Mouse (Mus musculus): ENCODE measurements around the gene Slc16a10.

The Slc16a10 gene

DNA sequence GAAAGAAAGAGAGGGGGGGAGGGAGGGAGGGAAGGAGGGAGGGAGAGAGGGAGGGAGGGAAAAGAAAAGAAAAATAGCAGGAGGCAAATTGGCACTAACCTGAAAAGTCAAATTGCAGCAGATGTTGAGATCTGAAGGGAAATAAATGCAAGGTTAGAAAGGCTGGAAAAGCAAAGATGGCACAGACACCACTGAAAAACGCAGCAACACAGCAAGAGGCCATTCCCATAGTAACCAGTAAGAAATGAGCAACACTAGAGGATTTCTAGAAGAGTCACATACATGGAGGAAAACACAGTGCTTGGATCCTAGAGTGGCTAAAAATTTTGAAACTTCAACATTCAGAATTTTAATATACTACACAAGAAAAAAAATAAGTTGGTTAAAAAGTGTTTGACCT is 74.5 kb downstream of the Slc16a10 start:
- no peak for DNase-seq (ENCODE audit: low spot score)

DNA sequence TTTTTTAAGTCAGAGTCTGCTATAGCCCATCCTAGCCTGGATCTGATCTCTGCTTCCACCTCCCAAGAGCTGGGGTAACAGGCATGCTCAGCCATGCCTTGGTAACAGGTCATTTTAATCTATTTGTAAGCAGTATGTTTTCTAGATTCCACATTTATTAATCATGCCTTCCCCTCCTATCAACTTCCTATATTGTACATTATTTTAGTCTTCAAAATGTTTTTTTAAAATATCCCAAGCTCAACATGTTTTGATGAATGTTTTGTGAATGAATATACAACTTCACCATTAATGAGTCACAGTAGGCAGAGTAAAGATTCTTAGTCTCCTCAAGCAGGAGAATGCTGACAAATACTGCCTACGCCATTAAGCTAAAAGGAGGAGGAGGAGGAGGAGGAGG is 75.0 kb downstream of the Slc16a10 start:
- no peak for DNase-seq (ENCODE audit: low spot score)

DNA sequence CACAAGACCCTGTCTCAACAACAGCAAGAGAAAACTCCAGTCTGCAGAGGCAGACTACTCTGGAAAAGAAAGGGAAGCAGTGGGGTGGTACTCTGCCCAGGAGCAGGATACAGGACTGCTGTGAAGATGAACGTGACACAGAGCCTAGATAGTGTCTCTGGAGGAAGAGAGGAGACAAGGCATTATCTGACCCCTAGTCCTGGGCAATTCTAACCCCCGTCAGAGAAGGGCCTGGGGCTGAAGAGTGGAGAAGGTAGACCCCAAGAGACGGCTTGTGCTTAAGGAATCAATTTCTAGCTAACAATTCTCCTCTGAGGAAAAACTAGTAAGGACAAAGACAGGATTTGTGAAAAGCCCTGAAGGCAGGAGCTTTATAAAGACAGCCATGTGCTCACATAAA is 76.7 kb downstream of the Slc16a10 start:
- DNase-seq (ENCODE audit: low spot score): no peak

DNA sequence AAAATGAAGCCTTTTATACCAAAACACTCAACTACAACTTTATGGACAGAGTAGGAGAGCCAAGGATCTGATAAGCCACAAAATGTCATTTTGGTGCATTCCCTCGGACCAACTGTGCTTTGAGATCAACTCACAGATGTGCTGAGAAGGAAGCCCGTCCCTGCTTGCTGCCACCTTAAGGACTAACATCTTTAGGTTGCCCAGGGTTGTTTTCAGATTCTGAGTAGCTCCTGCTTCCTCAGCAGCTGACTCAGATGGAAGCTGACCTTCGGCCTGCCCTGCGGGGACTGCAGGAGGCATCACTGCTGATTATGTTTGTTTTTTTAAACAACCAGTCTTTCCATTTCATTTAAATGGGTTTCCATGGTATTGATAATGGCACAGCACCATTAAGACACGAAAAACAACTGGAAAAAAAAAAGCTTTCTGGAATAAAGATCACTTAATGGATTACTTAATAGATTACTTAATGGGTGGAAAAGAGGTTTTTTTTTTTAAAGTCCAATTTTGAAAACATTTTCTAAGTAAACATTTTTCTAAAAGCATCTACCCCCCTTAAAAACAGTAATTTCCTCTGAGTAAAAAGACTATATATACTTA is 78.7 kb downstream of the Slc16a10 start:
- no peak for DNase-seq (ENCODE audit: low spot score)

DNA sequence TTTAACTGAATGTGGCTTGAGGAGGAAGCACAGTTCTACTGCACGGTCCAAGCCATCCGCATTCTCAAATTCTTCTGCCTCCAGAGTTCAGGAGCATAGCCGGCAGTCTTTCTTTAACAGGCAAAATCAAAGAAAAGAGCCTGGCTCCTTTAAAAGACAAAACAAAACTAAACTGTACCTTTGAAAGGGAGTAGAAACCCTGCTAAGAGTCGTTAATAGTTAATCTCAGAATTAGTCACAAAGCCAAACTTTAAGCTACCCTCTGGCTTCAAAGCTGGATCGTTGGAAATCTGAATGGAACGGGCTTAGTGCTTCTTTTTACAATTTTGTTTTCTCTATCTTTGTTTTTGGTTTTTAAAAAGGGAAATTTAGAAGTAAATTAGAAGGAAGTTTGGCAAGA is 79.2 kb downstream of the Slc16a10 start:
- DNase-seq (ENCODE audit: low spot score): no peak

DNA sequence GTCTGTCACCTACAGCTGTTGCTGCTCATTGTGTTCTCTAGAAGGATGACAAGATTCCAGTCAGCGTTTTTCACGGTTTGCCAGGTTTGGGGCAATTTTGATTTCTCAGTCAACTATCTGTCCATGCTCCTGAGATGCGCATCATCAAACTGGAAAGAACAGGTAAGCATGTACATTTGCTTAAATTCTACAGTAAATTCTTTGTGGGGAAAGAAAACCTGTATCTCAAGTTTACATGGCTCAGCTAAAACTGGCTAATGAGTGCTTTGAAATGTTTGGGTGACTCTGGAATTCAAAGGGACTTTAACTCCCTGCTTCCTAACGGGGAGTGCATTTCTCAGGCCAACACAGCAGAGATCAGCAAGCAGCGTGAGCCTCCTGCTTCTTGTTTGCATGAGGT is 80.1 kb downstream of the Slc16a10 start:
- DNase-seq (ENCODE audit: low spot score): no peak

DNA sequence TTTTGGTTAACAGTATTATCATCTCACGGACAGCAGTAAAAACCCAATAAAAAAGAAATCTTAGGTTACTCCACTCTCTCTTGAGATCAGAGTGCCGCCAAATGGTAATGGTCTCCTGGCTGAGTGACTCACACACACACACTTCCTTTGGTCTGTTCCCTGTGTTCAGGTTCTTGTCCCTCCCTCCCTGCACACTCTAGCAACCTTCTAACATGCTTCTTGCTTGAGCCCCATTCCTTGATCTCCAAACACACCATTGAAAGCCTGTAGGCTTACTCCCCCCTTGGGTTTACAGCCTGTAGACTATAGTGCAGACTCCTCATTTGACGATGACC is 83.3 kb downstream of the Slc16a10 start:
- no peak for DNase-seq (ENCODE audit: low spot score)

DNA sequence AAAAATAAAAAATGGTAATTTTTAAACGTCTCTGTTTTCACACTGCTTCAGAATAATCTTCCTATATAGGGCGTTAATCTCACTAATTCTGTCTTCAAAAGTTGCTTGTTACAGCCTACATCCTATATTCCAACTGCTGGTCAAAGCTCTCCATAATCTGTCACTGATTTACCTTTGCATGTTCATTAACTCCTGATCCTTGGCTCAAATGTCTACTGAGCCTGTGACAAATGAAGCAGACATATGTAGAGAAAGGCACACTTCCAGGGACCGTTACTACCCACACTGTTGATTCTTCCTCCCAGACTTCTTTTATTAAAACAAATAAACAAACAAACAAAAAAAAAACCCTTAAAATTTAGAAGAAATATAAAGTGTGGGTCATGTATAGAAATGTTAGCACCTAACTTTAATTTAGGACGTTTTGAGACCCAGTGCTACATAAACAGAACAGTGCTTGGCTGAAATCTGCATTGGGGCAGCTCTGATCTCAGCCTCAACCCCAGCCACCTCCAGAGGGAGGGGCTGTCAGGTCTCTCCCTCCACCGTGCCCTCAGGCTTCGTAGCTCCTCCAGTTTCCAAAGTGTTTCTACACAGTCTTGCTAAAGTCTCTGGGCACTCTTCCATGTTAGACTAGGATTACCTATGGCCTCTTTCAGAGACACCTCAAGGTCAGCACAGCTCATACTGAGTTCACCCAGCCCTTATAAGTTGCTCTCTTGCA is 83.8 kb downstream of the Slc16a10 start:
- DNase-seq (ENCODE audit: low spot score): no peak

DNA sequence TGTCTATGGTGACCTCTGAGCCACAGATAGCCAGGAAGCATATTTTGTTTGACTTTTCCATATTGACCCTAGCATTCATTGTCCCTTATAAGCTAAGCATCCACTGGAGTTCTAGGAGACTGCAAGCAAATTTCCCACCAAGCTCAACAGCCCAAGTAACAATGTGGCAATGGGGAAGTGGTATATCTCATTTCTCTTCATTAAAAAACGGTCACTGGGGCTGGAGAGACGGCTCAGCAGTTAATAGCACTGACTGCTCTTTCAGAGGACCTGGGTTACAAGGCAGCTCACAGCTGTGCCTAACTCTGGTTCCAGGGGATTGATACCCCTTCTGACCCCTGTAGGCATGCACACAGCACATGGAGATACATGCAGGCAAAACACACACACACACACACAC is 84.4 kb downstream of the Slc16a10 start:
- no peak for DNase-seq (ENCODE audit: low spot score)

DNA sequence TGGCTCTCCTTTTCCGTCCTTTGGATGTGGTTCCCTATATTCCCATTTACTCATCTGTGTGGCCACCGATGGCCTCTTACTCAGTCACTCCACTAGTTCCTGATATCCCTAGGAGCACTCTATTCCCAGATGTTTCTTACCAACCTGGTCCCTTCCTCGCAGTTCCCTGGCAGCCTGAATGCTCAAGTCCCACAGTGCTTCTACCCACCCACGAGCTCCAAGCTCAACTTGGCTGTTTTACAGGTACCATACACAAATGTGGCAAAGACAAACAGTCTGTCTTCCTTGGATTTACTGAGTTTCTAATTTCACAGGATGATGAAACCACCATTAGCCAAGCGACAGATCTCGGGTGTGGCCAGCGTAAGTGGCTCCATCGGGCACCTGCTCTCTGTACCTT is 87.6 kb downstream of the Slc16a10 start:
- no peak for DNase-seq (ENCODE audit: low spot score)

DNA sequence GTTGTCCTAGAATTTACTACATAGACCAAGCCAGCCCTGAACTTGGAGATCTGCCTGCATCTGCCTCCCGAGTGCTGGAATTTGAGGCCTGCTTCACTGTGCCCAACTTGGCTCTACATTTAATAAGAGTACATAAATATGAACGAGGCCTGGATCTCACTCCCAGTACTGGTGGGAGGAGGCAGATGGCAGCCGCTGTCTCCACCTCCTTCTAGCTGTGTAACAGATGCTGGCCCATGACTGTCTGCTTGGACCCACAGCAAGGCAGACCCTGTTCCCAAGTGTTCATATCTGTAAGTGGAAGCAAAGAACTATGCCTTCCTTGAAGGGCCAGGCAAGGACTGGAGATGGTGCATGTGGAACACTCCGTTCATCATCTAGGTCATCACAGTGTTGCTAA is 88.2 kb downstream of the Slc16a10 start:
- DNase-seq (ENCODE audit: low spot score): no peak

DNA sequence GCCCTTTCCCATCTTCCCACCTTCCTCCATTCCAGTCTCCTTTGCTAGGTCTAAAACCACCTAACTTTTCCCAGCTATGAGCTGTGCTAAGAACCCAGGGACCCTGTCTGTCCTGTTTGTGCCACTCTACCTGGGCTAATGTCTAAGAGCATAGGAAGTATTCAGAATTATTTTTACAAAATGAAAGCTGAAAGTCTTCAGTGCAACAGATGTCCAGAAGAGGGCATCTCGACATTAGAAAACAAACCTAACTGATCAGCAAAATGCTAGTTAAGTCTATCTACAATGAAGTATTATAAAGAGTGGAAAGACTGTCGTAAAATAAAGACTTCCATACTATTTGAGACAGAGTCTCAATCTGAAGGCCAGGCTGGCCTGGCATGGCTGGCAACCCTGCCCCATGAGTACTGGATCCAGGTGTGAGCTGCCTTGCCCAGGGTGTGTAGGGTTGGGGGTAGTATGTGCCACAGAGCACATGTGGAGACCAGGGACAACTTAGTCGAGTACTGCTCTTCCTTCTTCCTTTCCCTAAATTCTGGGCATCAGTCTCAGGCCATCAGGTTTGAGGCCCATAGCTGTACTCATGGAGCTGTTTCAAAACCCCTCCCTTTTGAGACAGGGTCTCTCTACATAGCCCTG is 88.7 kb downstream of the Slc16a10 start:
- DNase-seq (ENCODE audit: low spot score): no peak

DNA sequence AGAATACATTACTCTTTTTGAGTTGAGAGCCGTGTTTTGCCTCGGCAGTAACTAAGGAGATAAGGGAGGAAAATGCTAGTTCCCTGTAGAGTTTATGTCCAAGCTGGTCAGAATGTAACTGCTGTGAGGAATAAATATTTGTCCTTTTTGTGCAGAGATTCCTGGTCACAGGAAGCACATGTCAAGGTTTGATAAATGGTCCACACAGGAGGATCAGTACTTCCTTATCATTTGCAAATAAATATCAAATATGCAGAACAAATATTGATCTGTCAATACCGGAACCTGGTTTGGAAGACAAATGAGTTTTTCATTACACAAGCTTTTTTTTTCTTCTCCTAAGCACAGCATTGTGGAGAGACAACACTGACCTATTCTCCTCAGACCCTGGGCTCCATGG is 90.1 kb downstream of the Slc16a10 start:
- DNase-seq (ENCODE audit: low spot score): no peak

DNA sequence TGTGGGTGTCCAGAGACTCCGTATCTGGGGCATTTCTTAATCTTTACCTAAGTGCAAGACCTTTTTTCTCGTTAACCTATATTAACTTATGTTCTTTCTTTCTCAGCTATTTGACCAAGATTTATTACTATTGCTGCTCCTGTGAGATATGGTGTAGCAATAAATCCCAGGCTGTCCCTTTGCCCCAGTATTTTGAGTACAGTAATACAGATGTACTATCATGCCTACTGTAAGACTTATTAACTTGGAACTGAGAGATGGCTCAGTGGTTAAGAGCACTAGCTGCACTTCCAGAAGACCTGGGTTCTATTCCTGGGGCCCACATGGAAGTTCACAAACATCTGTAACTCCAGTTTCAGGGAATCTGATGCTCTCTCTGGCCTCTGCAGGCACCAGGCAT is 91.3 kb downstream of the Slc16a10 start:
- DNase-seq (ENCODE audit: low spot score): no peak

DNA sequence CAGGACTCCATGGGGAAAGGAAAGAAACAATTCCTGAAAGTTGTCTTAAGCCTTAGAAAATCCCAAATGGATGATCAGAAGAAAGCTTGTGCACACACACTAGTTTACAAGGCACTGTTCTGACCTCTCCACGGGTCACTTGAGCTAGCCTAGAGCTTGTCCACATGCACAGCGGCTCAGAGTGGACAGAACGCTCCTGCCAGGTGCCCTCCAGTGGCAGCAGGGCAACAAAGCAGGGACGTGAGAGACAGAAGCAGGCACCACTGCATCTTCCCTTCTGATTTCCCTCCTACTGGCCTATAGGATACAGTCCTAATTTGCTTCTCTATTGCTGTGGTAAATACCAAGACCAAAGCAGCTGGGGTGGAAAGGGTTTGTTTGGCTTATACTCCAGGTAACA is 100.7 kb downstream of the Slc16a10 start:
- no peak for DNase-seq (ENCODE audit: low spot score)

DNA sequence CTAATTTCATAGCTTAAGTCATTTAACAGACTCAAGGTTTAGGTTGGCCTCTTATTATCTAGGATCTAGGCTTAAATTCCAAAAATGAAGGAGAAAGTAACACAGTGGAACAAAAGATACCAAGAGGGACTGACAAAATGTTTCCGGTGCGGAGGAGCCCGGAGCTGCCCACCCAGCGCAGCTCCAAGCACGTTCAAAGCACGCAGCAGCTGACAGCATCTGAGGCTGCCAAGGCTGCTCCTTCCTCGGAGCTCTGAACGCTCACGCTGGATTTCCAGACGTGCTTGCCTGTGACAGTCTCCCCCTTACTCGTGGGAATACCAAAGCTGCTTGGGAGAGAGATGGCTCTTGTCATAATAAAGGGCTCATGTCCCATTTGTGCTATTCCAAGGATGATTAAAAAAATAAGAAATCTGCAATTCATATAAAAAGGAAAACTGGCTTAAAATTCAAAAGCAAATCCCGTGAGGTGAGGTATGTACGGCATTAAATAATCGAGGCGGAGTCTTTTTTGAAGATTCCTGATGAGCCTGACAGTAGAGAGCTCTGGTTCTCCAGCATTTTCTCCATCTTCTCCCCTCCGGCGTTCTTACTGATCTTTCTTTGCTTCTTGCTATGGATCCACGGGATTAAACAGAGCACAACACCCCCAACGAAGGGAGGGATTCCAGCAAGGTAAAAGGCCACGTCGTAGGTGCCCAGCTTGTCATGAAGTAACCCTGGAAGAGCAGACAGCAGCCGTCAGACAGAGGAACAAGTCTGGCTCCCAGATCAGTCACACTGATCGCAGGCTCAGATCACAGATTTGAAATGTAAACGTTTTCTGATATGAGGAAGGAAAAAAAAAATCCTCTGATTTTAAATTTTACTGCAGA is 105.1 kb downstream of the Slc16a10 start:
- DNase-seq (ENCODE audit: low spot score): no peak

DNA sequence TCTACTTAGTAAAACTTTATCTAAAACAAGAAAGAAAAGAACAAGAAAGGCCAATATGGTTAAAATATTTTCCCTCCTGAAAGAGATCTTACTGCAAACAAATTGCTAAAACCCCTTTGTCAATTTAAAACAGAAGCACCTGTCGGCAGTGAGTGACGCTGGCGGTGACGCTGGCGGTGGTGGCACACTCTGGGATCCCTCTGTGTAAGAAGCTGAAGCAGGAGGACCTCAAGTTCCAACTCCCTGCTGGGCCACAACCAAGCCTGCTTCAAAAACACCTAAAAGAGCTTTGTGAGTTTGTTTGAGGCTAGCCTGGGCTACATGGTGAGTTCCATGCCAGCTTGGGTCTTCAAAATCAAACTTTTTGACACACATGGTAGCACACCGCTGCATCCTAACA is 107.1 kb downstream of the Slc16a10 start:
- no peak for DNase-seq (ENCODE audit: low spot score)

DNA sequence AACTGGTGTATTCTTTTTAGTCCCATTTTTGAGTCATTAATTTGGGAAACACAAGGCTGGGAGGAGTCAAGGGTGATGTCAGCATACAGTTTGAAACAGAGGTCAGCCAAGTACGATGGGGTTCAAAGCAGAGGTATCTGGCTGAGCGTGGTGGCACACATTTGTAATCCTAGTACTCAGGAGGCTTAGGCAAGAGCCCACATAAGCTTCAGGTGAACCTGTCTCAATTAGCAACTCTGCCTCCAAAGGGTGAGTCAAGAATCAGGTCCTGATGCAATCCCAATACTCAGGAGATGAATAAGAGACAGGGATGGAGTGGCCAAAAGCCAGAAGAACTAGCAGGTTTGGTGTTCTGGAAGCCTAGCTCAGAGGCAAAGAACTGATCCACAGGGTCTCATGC is 109.2 kb downstream of the Slc16a10 start:
- no peak for DNase-seq (ENCODE audit: low spot score)

DNA sequence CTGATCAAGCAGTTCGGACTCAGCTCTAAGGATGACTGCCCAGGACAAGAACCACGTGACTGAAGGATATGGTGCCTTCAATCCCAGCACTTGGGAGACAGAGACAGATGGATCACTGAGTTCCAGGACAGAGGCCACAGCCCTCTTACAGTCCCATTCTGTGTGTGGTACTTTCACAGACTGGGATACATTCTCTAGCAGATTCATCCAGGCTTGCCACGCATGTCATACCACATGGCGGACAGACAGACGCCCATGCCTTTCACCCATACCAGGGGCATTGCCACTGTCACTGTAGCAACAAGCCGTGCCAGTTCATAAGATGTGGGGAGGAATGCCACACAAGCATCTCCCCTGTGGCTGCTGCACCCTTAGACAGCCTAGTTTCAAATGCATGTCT is 111.3 kb downstream of the Slc16a10 start:
- no peak for DNase-seq (ENCODE audit: low spot score)

DNA sequence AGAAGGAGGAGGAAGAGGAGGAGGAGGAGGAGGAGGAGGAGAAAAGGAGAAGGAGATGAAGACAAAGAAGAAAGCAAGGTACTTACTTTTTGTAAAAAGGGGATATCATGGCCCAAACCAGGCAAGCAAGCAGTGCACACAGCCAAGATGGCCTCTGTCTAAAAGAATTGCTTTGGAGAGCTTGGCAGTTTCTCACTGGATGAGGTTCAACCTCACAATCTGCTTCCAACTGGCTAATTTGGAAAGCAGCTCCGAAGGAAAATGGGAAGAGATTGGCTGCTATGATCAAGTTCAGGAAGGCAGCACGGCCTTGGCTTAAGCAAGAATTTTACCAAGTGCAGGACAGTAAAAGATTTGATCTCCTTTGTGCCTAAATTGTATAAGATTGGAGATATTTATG is 112.4 kb downstream of the Slc16a10 start:
- no peak for DNase-seq (ENCODE audit: low spot score)

DNA sequence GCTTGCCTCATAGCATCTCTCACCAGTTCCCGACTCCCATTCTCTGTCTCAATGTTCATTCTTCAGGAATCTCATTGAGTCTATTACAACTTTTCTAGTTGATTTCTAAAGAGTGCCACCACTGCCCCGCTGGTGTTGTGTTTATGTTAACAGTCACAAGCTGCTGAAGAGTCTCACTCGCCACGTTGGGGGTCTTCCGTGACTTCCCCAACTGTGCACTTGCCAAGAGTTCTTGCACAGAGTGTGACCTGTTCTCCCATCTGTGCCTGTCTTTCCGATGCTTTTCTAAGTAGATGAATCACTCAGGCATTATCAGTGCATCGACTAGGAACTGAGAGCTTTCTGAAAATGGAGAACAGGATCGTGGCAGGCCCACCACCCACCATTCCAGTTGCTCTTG is 114.0 kb downstream of the Slc16a10 start:
- DNase-seq (ENCODE audit: low spot score): no peak

DNA sequence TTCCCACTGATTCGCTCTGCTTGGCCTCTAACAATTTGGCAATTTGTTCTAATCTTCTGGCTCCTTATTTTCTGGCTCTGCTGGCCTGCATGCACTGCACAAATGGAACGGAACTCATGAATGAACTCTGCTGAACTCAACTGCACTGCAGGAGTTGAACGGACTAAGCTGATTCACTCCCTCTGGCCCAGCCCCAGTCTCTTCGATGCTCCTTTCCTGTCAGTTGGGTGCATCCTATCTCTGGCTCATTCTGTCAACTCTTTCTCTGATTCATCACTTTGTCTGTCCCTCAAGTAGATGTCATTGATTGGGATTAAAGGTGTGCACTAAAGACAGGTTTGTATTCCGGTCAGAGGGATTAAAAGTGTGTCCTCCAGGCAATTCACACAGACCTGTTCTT is 115.5 kb downstream of the Slc16a10 start:
- DNase-seq (ENCODE audit: low spot score): no peak

DNA sequence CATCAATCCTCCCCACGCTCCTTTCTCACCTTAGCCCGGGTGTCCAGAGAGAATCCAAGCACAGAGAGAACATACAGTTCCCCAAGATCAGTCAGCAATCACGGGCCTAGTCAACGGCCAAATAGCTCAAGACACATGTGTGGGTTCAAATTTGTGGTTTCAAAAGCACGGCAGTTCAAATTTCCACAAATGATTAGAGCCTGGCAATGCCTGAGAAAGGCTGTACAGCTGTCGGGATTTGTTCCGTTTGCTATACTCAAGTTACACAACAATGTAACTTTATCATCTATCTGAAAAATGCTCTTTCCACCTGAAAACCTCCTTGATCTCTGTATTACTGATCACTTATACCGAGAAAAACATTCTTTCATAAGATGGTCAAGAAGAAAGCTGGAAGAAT is 116.5 kb downstream of the Slc16a10 start:
- no peak for DNase-seq (ENCODE audit: low spot score)
